Mouse (Mus musculus): ENCODE data around the gene Chmp1a.
"Not testable (repeated sequence)": the region's sequence is repeated elsewhere in the genome, so short reads cannot be mapped to it uniquely, and the experiment has no call there.

Chmp1a gene

GRCm38 (mm10) chr8:123232553-123232952 is 20.0 kb upstream of the Chmp1a start:
- no peak for DNase-seq (ENCODE audit: low read depth, low spot score)

GRCm38 (mm10) chr8:123231742-123232141 is 19.2 kb upstream of the Chmp1a start:
- no peak for DNase-seq (ENCODE audit: low read depth, low spot score)

DNA sequence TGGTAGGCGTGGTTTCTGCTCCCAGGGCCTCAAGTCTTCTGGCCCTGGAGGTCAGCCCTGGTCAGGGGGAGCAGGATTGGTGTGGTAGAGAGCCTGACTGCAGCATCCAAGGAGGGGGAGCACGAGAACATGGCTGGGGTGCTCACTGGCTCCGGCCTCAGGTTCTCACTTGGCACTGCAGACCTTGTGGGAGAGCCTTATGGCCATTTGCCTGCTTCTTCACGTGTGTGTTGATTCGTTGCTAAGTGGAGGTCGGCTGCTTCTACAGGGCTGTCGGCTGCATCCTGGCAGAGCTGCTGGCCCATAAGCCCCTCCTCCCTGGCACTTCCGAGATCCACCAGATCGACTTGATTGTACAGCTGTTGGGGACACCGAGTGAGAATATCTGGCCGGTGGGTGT is 17.8 kb upstream of the Chmp1a start:
- not testable (repeated sequence) for DNase-seq (ENCODE audit: low read depth, low spot score)

- no peak for DNase-seq (ENCODE audit: low read depth, low spot score)
Observed at GRCm38 (mm10) chr8:123228416-123228815, 15.9 kb upstream of the Chmp1a start.

GRCm38 (mm10) chr8:123224278-123225266 is 12.0 kb upstream of the Chmp1a start, which contains the start of gene Cdk10:
Cdk10 (plus strand) TSS chr8:123224842.
- DNase-seq (ENCODE audit: low read depth, low spot score) = peak; percentile 94

- no peak for DNase-seq (ENCODE audit: low read depth, low spot score)
Observed at GRCm38 (mm10) chr8:123220917-123221316, 8.4 kb upstream of the Chmp1a start.

- no peak for DNase-seq (ENCODE audit: low read depth, low spot score)
Observed at GRCm38 (mm10) chr8:123215430-123215829, 2.9 kb upstream of the Chmp1a start.

DNA sequence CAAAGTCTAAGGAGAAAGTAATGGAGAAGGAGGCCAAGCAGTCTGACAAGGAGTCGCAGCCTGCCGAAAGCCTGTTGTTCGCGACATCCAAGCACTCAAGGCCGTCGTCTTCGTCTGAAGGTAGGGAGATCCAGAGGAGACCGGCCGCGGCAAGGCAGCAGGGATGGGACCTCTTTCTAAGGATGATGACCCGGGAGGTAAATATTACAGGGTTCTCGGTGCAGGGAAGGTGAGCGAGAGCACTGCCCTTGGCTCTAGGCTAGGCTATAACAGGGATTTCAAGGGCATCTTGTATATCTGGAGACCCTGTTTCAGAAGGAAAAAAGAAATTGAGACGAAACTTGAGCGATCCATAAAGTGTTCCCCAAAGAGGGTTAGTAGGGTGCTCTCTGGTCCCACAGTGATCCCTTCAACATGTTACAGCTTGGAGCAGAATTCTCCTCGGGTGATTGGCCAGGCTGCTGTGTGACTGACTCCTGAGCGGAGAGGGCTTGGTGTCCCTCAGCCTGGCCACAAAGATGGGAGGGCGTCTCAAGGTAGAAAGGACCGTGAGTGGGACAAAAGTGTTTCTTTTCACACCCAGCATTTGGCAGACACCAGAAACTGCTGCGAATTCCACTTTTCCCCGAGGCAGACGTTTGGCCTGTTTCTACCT is 682 bp upstream of the Chmp1a start:
- DNase-seq (ENCODE audit: low read depth, low spot score) = no peak

GRCm38 (mm10) chr8:123211876-123212275 is 687 bp downstream of the Chmp1a start:
- no peak for DNase-seq (ENCODE audit: low read depth, low spot score)

DNA sequence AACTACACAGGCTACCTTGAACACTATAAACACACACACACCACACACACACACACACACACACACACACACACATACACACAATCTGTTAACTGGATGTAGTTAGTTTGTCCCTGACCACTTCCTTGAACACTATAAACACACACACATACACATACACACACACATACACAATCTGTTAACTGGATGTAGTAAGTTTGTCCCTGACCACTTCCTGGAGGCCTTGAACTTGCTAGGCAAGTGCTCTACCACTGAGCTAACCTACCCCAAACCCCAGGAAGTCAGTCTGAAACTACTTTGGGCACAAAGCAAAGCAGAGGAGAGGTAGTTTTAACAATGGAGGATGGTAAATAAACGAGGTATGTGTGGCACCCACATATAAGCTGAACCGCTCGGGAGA is 9.0 kb downstream of the Chmp1a start:
- DNase-seq (ENCODE audit: low read depth, low spot score) = no peak

DNA sequence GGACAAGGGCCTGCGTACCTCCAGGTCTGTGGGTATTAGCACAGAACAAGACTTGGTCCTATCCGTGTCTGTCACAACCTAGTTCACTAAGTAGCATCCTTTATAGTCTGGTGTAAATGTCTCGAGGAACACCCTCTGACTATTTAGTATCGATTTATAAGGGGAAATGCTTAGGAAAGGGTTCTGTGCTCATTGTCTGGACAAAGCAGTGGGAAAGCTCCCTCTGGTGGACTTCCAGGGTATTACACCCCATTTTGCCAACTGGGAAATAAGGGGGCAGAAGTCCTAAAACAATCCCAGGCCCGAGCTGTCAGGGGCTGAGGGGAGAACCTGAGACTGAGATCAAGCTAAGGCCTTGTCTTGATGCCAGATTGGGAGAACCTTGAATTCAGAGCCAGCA is 10.3 kb downstream of the Chmp1a start:
- DNase-seq (ENCODE audit: low read depth, low spot score) = peak; percentile 86

- DNase-seq (ENCODE audit: low read depth, low spot score) = no peak
Observed at GRCm38 (mm10) chr8:123199864-123200263, 12.7 kb downstream of the Chmp1a start.

DNA sequence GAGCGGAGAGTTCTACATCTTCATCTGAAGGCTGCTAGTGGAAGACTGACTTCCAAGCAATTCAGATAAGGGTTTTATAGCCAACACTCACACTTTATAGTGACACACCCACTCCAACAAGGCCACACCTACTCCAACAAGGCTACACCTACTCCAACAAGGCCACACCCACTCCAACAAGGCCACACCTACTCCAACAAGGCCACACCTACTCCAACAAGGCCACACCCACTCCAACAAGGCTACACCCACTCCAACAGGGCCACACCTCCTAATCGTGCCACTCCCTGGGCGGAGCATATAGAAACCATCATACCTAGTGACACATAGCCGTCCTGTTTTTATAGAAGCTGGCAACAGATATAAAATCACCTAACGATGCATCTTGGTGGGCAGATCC is 15.5 kb downstream of the Chmp1a start:
- peak; percentile 78 for DNase-seq (ENCODE audit: low read depth, low spot score)

- DNase-seq (ENCODE audit: low read depth, low spot score) = no peak
Observed at GRCm38 (mm10) chr8:123193771-123194170, 18.8 kb downstream of the Chmp1a start.

DNA sequence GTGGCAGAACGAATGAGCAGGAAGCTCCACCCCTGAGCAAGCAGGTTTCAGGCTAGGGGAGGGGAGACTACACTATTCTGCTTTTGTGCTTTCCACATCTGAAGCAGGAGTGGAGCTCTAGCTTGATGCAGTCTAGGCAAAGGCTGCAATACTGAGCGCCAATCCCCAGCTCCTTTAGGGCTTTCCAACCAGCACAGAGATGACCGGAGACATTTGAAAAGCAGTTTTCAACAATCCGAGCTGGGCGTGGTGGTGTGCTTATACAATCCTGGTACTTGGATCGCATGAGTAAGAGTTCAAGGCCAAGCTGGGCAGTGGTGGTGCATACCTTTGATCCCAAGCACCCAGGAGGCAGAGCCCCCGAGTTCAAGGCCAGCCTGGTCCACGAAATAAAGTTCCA is 20.7 kb downstream of the Chmp1a start:
- DNase-seq (ENCODE audit: low read depth, low spot score) = peak; percentile 57

- peak; percentile 87 for DNase-seq (ENCODE audit: low read depth, low spot score)
Observed at GRCm38 (mm10) chr8:123190678-123191077, 21.9 kb downstream of the Chmp1a start.

DNA sequence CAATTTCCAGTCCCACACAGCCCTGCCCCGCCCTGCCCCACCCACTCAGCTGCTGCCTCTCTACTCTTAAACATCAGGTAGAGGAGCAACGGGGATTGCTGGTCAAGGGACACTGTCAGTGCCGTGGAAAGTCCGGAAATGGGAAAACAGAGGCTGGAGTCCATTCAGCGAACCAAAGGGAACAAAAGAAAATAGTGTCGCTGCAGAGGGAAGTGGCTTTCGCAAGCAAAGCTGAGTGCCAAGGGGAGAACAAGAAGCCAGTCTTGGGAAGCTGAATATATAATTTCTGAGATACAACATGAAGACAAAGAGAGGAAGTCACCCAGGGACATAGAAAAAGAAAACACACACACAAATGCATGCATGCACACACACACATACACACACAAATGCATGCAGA is 23.7 kb downstream of the Chmp1a start:
- DNase-seq (ENCODE audit: low read depth, low spot score) = no peak

GRCm38 (mm10) chr8:123188006-123188405 is 24.6 kb downstream of the Chmp1a start:
- DNase-seq (ENCODE audit: low read depth, low spot score) = no peak

GRCm38 (mm10) chr8:123185566-123186409 is 26.8 kb downstream of the Chmp1a start, which contains the start of gene Dpep1:
Dpep1 (plus strand) TSS chr8:123186242.
- no peak for DNase-seq (ENCODE audit: low read depth, low spot score)

DNA sequence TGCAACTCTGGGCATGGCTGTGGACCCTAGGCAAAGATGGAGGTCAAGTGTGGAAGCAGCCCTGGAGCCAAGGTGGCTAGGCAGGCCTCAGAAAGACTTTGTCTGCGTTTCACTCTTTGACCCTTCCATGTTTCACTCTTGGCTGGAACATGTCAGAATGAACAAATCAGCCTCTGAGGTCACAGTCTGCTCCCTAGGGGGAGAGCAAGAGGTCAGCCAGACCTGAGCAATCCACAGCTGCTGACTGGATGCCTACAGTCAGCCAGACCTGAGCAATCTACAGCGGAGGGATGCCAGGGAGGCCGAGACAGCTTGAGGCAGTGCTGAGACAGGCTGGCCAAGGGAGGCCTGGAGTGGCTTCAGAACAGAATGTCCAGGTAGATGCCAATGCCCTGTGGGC is 31.2 kb downstream of the Chmp1a start:
- DNase-seq (ENCODE audit: low read depth, low spot score) = no peak

- DNase-seq (ENCODE audit: low read depth, low spot score) = peak; percentile 46
Observed at GRCm38 (mm10) chr8:123157888-123158465, 54.6 kb downstream of the Chmp1a start, which contains the start of gene Sult5a1. Sult5a1 (minus strand) TSS chr8:123158315.

Data from R1 (cell line).